Mouse (Mus musculus) adipocyte (in vitro differentiated cells): ENCODE measurements at regions not wholly inside any gene's neighbourhood (a gene's known extent, or its start where the extent isn't known, plus 50 kb on each side); places are given as distances from the start of the nearest gene placed in this dataset.

Experiments
- DNase-seq: peaks from one replicate; pipeline ENCODE4 v3.0.0-alpha.2; 2016; ENCODE audit warnings: low spot score

- DNase-seq: no peak
These were observed 266.5 kb downstream of the Gm5447 start for GRCm38 (mm10) chr13:31240546-31240945.

GRCm38 (mm10) chr13:31248996-31249395, 275.0 kb downstream of the Gm5447 start:
- no peak for DNase-seq

GRCm38 (mm10) chr13:31249525-31249924, 275.5 kb downstream of the Gm5447 start:
- DNase-seq: peak; percentile 13

- peak; percentile 15 for DNase-seq
These were observed 280.0 kb downstream of the Gm5447 start for GRCm38 (mm10) chr13:31254016-31254415.

GRCm38 (mm10) chr13:31254744-31255143, 280.7 kb downstream of the Gm5447 start:
- no peak for DNase-seq

- no peak for DNase-seq
These were observed 281.5 kb downstream of the Gm5447 start for GRCm38 (mm10) chr13:31255506-31255905.

- no peak for DNase-seq
These were observed 288.1 kb upstream of the Foxq1 start for GRCm38 (mm10) chr13:31267865-31268264.

- no peak for DNase-seq
These were observed 279.8 kb upstream of the Foxq1 start for GRCm38 (mm10) chr13:31276005-31276644.

- DNase-seq: no peak
These were observed 265.3 kb upstream of the Foxq1 start for GRCm38 (mm10) chr13:31290630-31291029.

GRCm38 (mm10) chr13:31292584-31293387, 263.1 kb upstream of the Foxq1 start:
- DNase-seq: no peak

GRCm38 (mm10) chr13:31294011-31294410, 261.9 kb upstream of the Foxq1 start:
- DNase-seq: no peak

GRCm38 (mm10) chr13:31303194-31303593, 252.7 kb upstream of the Foxq1 start:
- DNase-seq: no peak

GRCm38 (mm10) chr13:31304286-31304865, 251.6 kb upstream of the Foxq1 start:
- DNase-seq: no peak

- DNase-seq: no peak
These were observed 246.8 kb upstream of the Foxq1 start for GRCm38 (mm10) chr13:31309083-31309621.

GRCm38 (mm10) chr13:31312772-31313171, 243.2 kb upstream of the Foxq1 start:
- peak; percentile 51 for DNase-seq

GRCm38 (mm10) chr13:31313821-31314220, 242.1 kb upstream of the Foxq1 start:
- DNase-seq: no peak

GRCm38 (mm10) chr13:31317066-31317465, 238.9 kb upstream of the Foxq1 start:
- no peak for DNase-seq

GRCm38 (mm10) chr13:31318008-31318407, 237.9 kb upstream of the Foxq1 start:
- no peak for DNase-seq

- no peak for DNase-seq
These were observed 234.5 kb upstream of the Foxq1 start for GRCm38 (mm10) chr13:31321411-31321810.

- DNase-seq: peak; percentile 66
These were observed 229.6 kb upstream of the Foxq1 start for GRCm38 (mm10) chr13:31326269-31326851.

- DNase-seq: no peak
These were observed 228.4 kb upstream of the Foxq1 start for GRCm38 (mm10) chr13:31327511-31327951.

GRCm38 (mm10) chr13:31328756-31329155, 227.2 kb upstream of the Foxq1 start:
- no peak for DNase-seq
